Mouse (Mus musculus): ENCODE measurements around the gene Trabd2b. TPM values are rescaled to one million over a fixed set of nuclear protein-coding genes. Genes with fewer than 3 reads are reported as not detected.

Trabd2b gene
- polyA plus RNA-seq, 1 experiment from 2014 or later: 0.97 TPM

- no peak overlapping the region for H3K4me3 ChIP-seq (replicated peaks; ENCODE audit: low read length)
- H3K9me3 ChIP-seq (replicated peaks; ENCODE audit: control insufficient read depth, low read length): no peaks in the 10 kb centered on the region
- H3K27ac ChIP-seq (ENCODE audit: low read length): no peak overlapping the region
- ATAC-seq (ENCODE audit: insufficient read depth, low FRiP score): no peak
- H3K4me2 ChIP-seq (ENCODE audit: low read depth, low read length): no peak overlapping the region
- no peaks in the 10 kb centered on the region for H3K36me3 ChIP-seq (ENCODE audit: control insufficient read depth, insufficient read depth, low read length)
- no peak overlapping the region for H3K9ac ChIP-seq (ENCODE audit: low read length)
- 75% methylated on average over 3 of the region's 3 CpGs for WGBS
- H3K27me3 ChIP-seq (ENCODE audit: control insufficient read depth, insufficient read depth, low read length): no peaks in the 10 kb centered on the region
- no peaks in the 10 kb centered on the region for H3K4me1 ChIP-seq (ENCODE audit: control insufficient read depth, insufficient read depth, low read length)
Observed at GRCm38 (mm10) chr4:114545481-114546200, 139.1 kb downstream of the Trabd2b start.

GRCm38 (mm10) chr4:114547658-114548448 lies 141.3 kb downstream of the Trabd2b start:
- WGBS: 62% methylated on average over 8 of the region's 8 CpGs
- no peak overlapping the region for H3K27ac ChIP-seq (ENCODE audit: low read length)
- H3K36me3 ChIP-seq (ENCODE audit: control insufficient read depth, insufficient read depth, low read length): no peaks in the 10 kb centered on the region
- H3K4me1 ChIP-seq (ENCODE audit: control insufficient read depth, insufficient read depth, low read length): no peaks in the 10 kb centered on the region
- no peaks in the 10 kb centered on the region for H3K9me3 ChIP-seq (replicated peaks; ENCODE audit: control insufficient read depth, low read length)
- H3K4me3 ChIP-seq (replicated peaks; ENCODE audit: low read length): no peak overlapping the region
- H3K9ac ChIP-seq (ENCODE audit: low read length): no peak overlapping the region
- no peaks in the 10 kb centered on the region for H3K27me3 ChIP-seq (ENCODE audit: control insufficient read depth, insufficient read depth, low read length)
- no peak for ATAC-seq (ENCODE audit: insufficient read depth, low FRiP score)
- no peak overlapping the region for H3K4me2 ChIP-seq (ENCODE audit: low read depth, low read length)

DNA sequence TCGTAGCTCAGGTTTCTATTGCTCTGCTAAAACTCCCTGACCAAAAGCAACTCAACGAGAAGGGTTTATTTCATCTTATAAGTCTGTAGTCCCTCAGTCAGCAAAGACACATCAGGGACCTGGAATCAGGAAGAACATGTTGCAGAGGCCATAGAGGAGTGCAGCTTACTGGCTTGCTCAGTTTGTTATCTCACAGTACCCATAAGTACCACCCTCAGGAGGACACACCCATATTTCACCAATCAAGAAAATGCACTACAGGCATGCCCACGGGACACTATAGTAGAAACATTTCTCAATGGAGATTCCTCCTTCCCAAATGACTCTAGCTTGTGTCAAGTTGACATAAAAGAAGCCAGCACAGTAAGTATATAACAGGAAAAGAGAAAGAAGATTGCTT lies 143.0 kb downstream of the Trabd2b start:
- Histone ChIP-seq H3K27ac (ENCODE audit: low read length) (no peak overlapping the region), H3K4me3 (replicated peaks; ENCODE audit: low read length) (no peak overlapping the region), H3K4me1 (ENCODE audit: control insufficient read depth, insufficient read depth, low read length) (no peaks in the 10 kb centered on the region), H3K9ac (ENCODE audit: low read length) (no peak overlapping the region), H3K27me3 (ENCODE audit: control insufficient read depth, insufficient read depth, low read length) (no peaks in the 10 kb centered on the region), H3K4me2 (ENCODE audit: low read depth, low read length) (no peak overlapping the region), H3K9me3 (replicated peaks; ENCODE audit: control insufficient read depth, low read length) (no peaks in the 10 kb centered on the region), H3K36me3 (ENCODE audit: control insufficient read depth, insufficient read depth, low read length) (no peaks in the 10 kb centered on the region)
- ATAC-seq (ENCODE audit: insufficient read depth, low FRiP score): no peak
- WGBS: 77% methylated on average over 3 of the region's 3 CpGs

- H3K27me3 ChIP-seq (ENCODE audit: control insufficient read depth, insufficient read depth, low read length): no peaks in the 10 kb centered on the region
- 53% methylated on average over 11 of the region's 11 CpGs for WGBS
- no peak for ATAC-seq (ENCODE audit: insufficient read depth, low FRiP score)
- no peak overlapping the region for H3K4me3 ChIP-seq (replicated peaks; ENCODE audit: low read length)
- no peaks in the 10 kb centered on the region for H3K9me3 ChIP-seq (replicated peaks; ENCODE audit: control insufficient read depth, low read length)
- no peaks in the 10 kb centered on the region for H3K36me3 ChIP-seq (ENCODE audit: control insufficient read depth, insufficient read depth, low read length)
- H3K9ac ChIP-seq (ENCODE audit: low read length): no peak overlapping the region
- H3K4me1 ChIP-seq (ENCODE audit: control insufficient read depth, insufficient read depth, low read length): no peaks in the 10 kb centered on the region
- H3K4me2 ChIP-seq (ENCODE audit: low read depth, low read length): no peak overlapping the region
- no peak overlapping the region for H3K27ac ChIP-seq (ENCODE audit: low read length)
Observed at GRCm38 (mm10) chr4:114550471-114551156, 144.1 kb downstream of the Trabd2b start.

DNA sequence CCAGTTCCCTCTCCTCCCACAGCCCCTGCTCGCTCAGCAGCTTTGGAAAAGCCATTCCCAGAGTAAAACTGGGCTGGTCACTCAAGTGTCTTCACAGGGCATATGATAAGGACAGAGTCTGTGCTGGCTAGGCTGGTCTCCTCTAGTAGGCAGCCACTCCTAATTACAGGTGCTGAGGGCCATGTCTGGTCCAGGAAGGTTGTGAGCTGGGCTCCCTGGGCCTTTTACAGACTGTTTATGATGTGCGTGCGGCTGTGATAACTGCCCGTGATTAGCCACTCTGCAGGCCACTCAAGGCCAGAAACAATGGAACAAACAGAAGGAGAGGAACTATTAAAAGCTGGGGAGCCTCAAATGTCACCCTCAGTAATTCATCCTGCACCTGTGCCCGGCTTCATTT lies 150.4 kb downstream of the Trabd2b start:
- Histone ChIP-seq H3K27ac (ENCODE audit: low read length) (no peak overlapping the region), H3K4me2 (ENCODE audit: low read depth, low read length) (no peak overlapping the region), H3K27me3 (ENCODE audit: control insufficient read depth, insufficient read depth, low read length) (no peaks in the 10 kb centered on the region), H3K4me1 (ENCODE audit: control insufficient read depth, insufficient read depth, low read length) (no peaks in the 10 kb centered on the region), H3K9ac (ENCODE audit: low read length) (no peak overlapping the region), H3K36me3 (ENCODE audit: control insufficient read depth, insufficient read depth, low read length) (no peaks in the 10 kb centered on the region), H3K9me3 (replicated peaks; ENCODE audit: control insufficient read depth, low read length) (no peaks in the 10 kb centered on the region), H3K4me3 (replicated peaks; ENCODE audit: low read length) (no peak overlapping the region)
- ATAC-seq (ENCODE audit: insufficient read depth, low FRiP score): no peak
- WGBS: 67% methylated on average over 5 of the region's 5 CpGs

DNA sequence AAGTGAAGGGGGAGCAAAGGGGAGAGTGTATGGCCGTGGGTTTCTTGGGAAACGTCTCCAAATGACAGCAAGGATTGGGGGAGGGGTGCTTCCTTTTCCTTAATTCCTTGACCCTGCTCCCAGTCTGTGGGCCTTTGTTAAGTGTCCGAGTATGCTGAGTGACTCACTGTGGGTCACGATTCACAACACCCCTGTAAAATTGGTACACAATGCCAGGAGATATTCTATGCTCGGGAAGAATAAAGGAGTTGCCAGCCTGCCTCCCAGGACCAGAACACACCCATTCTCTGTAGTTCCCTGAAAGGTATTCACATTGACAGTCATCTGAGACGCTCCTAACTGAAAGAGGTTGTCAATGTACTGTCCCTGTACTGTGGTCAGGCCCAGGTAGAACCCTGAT lies 151.2 kb downstream of the Trabd2b start:
- no peak overlapping the region for H3K27ac ChIP-seq (ENCODE audit: low read length)

DNA sequence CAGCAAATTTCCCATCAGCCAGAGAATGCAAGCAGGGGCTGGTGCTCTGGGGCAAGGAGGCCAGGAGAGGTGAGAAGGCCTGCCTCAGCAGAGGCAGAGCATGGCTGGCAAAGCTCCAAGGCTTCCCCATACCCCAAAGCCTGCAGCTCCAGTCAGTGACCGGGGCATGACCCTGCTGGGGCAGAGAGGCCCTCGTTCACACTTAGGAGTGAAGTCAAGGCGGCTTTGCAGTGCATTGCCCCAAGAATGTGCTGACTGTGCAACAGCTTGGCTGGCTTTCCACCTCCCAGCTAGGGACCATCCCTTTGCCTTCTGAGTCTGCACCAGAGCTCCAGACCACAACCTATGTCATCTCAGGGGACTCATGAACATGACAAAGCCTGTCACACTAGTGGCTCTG lies 152.0 kb downstream of the Trabd2b start:
- no peak for ATAC-seq (ENCODE audit: insufficient read depth, low FRiP score)
- Histone ChIP-seq H3K27ac (ENCODE audit: low read length) (no peak overlapping the region), H3K9me3 (replicated peaks; ENCODE audit: control insufficient read depth, low read length) (no peaks in the 10 kb centered on the region), H3K4me3 (replicated peaks; ENCODE audit: low read length) (no peak overlapping the region), H3K4me2 (ENCODE audit: low read depth, low read length) (no peak overlapping the region), H3K9ac (ENCODE audit: low read length) (no peak overlapping the region), H3K4me1 (ENCODE audit: control insufficient read depth, insufficient read depth, low read length) (no peaks in the 10 kb centered on the region), H3K36me3 (ENCODE audit: control insufficient read depth, insufficient read depth, low read length) (no peaks in the 10 kb centered on the region), H3K27me3 (ENCODE audit: control insufficient read depth, insufficient read depth, low read length) (no peaks in the 10 kb centered on the region)
- 31% methylated on average over 3 of the region's 3 CpGs for WGBS

More for the DNA sequence above, 151.2 kb downstream of the Trabd2b start:
- H3K9ac ChIP-seq (ENCODE audit: low read length): no peak overlapping the region
- no peaks in the 10 kb centered on the region for H3K27me3 ChIP-seq (ENCODE audit: control insufficient read depth, insufficient read depth, low read length)
- no peaks in the 10 kb centered on the region for H3K36me3 ChIP-seq (ENCODE audit: control insufficient read depth, insufficient read depth, low read length)
- H3K4me2 ChIP-seq (ENCODE audit: low read depth, low read length): no peak overlapping the region
- ATAC-seq (ENCODE audit: insufficient read depth, low FRiP score): no peak
- H3K4me3 ChIP-seq (replicated peaks; ENCODE audit: low read length): no peak overlapping the region
- no peaks in the 10 kb centered on the region for H3K4me1 ChIP-seq (ENCODE audit: control insufficient read depth, insufficient read depth, low read length)
- no peaks in the 10 kb centered on the region for H3K9me3 ChIP-seq (replicated peaks; ENCODE audit: control insufficient read depth, low read length)
- 43% methylated on average over 6 of the region's 6 CpGs for WGBS

DNA sequence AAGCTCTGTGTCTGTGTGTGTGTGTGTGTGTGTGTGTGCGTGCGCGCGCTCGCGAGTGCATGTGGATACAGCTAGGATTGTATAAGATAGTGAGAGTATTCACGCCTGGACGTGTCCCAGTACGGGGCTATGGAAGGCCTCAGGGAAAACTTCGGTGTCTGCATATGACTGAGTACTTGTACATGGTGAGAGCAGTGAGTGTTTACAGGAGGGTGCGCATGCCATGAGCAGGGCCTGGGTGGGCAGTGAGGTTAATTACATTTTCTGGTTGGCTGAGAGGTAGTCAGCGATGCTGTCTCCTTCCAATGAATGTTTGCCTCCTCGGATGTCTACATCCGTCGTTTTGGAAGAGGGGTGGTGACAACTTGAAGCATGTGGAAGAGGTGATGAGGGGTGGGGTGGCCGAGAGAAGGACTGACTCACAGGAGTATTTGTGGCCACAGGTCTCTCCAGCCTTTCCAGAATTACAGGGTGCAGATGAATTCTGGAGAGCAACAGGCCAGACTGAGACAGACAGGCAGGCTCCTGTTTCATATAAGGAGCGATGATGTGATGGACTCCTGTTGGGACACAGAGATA lies 154.2 kb downstream of the Trabd2b start:
- H3K36me3 ChIP-seq (ENCODE audit: control insufficient read depth, insufficient read depth, low read length): no peaks in the 10 kb centered on the region
- no peak overlapping the region for H3K4me3 ChIP-seq (replicated peaks; ENCODE audit: low read length)
- H3K27me3 ChIP-seq (ENCODE audit: control insufficient read depth, insufficient read depth, low read length): no peaks in the 10 kb centered on the region
- H3K9ac ChIP-seq (ENCODE audit: low read length): no peak overlapping the region
- H3K27ac ChIP-seq (ENCODE audit: low read length): no peak overlapping the region
- H3K9me3 ChIP-seq (replicated peaks; ENCODE audit: control insufficient read depth, low read length): no peaks in the 10 kb centered on the region
- WGBS: 65% methylated on average over 17 of the region's 17 CpGs
- no peak overlapping the region for H3K4me2 ChIP-seq (ENCODE audit: low read depth, low read length)
- no peak for ATAC-seq (ENCODE audit: insufficient read depth, low FRiP score)
- no peaks in the 10 kb centered on the region for H3K4me1 ChIP-seq (ENCODE audit: control insufficient read depth, insufficient read depth, low read length)

Data from stomach, embryonic 16.5 days (tissue).